Comparison of ENCODE assay signal across 1 mouse cellular context in the genomic region with DNA sequence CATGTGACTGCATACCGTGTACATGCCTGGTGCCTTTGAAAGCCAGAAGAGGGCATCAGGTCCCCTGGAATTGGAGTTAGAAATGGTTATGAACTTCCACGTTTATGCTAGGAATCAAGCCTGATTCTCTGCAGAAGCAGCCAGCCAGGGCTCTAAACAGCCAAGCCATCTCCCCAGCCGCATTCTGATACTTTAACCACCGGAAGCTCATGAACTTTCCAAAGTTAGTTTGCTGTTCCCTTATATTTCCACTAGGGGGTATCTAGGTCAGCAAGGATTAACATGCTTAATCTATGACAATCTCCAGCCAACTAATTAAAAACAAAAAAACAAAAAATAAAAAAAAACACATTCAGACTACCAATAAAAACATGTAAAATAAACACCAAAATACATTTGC.
TF ChIP-seq lines count a peak whose summit lies in the region.

No protein-coding gene starts in this region.

TF ChIP-seq in MEL, 35 proteins besides CTCF, POLR2A, EP300 and RAD21 (continued from another document):
- no peak for TF ChIP-seq ZNF384 (IDR thresholded peaks at IDR 0.05; ENCODE audit: low read depth, low read length)
